Mouse (Mus musculus) c-Kit-positive CD71-positive TER-119-positive erythroid progenitor cells, embryonic 14.5 days (primary cell): ENCODE measurements around the gene Olfr323.

Experiments
- DNase-seq: peaks from one replicate; pipeline ENCODE4 v3.0.0-alpha.2; 2013; ENCODE audit warnings: low spot score

The Olfr323 gene

DNA sequence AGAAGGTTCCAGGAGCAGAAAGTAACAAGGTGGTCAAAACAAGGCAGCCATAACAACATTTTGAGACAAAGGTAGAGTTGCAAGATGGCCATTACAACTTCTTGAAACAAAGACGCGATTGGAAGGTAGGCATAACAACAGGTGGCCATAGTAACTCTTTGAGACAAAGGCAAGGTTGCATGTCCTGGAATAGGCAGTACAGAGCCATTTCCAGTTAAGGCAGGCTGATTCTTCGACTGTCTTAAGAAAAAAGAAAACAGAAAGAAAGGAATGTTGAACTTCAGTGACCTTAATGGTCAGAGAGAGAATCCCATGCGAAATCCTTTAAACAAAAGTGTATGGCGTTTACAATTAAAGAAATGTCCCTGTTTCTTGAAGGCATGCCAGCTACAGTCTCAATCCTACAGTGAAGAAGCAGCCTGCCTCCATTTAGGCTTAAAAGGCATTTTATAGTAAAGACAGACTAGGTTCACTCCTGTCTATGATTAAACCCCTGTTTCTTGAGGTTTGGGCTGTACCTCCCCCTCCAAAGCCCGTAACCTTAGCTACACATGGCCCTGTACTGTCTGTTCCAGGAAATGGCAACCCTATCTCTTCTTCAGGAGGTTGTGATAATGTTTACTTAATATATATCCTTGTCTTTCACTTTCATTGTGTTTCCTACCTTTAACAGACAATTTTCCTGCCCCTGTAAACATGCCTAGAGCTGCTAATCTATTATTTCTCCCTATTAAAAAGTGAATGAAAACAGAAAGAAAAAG lies 27.3 kb downstream of the Olfr323 start:
- DNase-seq: peak; percentile 10

DNA sequence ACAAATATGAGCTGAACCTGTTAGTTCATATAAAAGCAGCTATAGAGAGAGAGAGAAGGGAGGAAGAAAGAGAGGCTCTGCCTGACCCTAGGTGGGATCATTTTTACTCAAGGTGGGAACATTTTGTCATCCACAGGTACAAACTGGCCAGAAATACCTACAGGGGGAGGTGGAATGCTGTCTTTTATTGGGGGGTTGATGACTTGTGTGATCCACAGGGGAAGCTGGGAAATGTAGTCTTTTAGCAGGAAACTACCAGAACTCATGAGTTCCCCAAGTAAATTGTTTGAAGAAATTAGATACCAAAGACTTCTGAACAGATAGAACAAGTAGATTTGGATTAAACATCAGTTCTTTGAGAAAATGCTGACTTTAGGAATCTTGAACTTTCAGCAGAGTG lies 28.2 kb downstream of the Olfr323 start:
- DNase-seq: no peak

DNA sequence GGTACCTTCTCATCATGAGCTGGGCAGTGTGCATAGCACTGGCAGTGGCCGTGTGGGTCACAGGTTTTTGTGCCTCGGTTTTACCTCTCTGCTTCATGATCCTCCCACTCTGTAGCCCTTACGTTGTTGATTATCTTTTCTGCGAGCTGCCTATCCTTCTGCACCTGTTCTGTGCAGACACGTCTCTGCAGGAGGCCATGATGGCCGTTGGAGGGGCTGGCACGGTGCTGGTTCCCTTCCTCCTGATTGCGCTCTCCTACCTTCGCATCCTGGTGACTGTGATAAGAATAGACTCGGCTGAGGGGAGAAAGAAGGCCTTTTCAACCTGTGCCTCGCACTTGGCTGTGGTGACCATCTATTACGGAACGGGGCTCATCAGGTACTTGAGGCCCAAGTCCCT lies 32.5 kb downstream of the Olfr323 start:
- DNase-seq: peak; percentile 40

DNA sequence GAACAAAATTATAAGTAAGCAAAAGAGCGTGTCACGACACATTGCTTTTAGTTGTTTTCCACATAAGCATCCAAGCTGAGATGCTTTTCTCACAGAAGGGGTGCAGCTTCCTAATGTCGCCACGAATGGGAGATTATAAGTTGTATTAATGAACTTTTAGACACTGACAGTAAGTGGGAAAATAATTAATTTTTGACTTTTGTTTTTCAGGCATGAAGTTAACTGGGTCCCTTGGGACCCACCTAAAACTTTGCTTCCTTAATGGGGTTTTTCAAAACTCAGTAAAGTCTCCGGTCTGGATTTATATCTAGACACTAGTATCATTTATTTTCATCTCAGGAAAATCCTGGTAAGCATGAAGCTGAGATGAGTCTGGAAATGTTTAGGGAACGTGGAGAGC lies 35.5 kb downstream of the Olfr323 start, which contains the start of gene Olfr324:
Gene Olfr324 (plus strand): TSS at position 301 of the 400 bp plus-strand sequence.
- DNase-seq: no peak

DNA sequence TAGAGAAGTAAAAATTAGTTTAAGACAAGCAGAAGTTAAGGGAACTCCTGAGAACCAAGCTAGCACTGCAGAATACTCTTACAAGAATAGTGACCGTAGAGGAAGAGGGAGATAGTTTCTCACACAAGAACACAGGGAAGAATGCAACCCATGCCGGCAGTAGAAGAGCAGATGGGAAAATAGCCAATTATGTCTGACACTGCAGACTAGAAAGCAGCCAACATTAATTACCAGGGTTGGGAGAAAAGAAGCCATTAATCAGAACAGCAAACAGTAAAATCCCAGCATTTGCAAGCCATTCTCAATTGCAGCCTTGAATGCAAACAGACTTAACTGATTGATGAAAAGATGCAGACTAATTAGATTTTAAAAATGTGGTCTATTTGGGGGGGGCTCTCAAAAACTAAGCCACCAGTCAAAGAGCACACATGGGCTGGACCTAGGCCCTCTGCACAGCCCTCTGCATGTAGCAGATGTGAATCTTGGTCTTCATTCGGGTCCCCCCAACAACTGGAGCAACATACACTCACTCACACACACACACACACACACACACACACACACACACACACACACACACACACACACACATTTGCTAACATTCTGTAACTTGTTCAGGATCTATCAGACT lies 41.6 kb downstream of the Olfr323 start:
- DNase-seq: no peak

DNA sequence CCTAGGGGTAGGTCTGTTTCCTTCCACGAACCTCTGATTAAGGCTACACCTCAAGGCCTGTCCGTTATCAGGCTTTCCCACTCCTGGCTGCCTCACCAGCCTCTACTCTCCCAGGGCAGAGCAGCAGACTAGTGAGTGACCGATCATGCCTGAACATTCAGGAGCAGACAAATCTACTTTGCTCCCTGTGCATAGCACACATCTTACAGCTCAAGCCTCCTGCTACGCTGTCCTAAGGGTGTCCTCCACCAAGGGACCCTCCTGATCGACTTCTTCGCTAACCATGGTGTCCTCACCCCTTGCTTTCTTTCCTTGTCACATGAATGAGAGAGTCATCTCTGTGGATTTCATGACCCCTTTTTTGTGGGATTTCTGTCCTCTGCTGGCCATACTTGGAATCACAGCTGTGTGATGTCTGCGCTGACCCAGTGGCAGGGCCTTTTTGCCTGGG lies 42.4 kb downstream of the Olfr323 start:
- peak; percentile 81 for DNase-seq

DNA sequence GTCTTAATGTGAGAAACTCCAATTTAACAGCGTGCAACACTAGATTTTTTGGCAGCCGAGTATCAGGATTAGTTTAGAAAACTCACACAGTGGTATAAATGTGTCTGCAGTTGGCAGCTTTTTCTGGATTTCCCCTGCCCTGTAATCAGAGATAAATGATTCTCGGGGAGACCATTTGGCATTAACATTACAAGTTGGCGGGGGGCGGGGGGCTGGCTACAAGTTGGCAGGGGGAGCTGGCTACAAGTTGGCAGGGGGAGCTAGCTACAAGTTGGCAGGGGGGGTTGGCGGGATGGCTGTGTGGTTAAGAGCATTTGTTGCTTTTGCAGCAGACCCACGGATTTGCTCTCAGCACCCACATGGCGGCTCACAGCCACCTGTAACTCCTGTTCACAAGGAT lies 51.7 kb downstream of the Olfr323 start:
- DNase-seq: no peak

DNA sequence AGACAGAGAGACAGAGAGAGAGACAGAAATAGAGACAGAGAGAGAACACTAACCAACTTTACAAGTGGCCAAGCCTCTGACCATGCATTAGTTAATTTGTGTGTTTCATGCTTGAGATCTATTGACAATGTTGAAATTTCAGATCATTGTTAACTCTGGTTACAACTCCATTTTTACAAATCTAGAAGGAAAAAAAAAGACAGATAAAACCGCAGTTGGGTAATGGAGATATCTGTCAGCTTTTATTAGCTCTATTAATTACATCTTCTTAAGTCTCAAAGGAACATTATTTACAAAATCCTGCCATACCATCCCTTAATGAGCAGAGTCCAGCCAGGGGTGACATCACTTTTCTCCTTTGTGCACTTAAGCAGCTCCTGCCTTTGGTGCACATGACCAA lies 52.9 kb downstream of the Olfr323 start, which contains the start of gene Olfr325:
Gene Olfr325 (plus strand): TSS at position 301 of the 400 bp plus-strand sequence.
- DNase-seq: no peak
